Mouse (Mus musculus): ENCODE results near the gene Adam23. TPM values are rescaled to one million over a fixed set of nuclear protein-coding genes. Genes with fewer than 3 reads are reported as not detected.

Adam23 gene
- polyA plus RNA-seq, 1 experiment from 2014 or later, result 3.1 TPM

DNA sequence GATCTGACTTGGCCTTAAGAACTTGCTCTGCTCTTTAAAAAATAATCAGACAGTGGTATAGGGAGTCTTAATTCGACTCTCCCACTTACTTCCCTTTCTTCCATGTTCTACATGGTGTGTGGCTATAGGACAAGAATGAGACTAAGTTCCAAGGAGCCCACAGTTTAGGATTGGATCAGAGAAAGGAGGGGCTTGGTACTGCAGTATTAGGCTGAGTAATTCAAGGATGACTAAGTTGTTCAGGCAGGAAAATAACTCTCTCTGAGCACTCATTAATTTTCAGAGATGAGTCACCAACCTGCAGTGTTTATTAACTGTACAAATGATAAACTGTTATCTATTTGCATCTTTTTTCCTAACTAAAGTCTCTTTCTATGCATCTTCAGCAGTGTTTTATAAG lies 45.3 kb downstream of the Adam23 start:
- 67% methylated on average over 1 of the region's 1 CpGs for WGBS

GRCm38 (mm10) chr1:63493325-63493724 lies 47.6 kb downstream of the Adam23 start:
- WGBS, result 87% methylated on average over 5 of the region's 5 CpGs
- Histone ChIP-seq H3K27me3 (ENCODE audit: low read depth, poor library complexity, severe bottlenecking) (no peaks in the 10 kb centered on the region), H3K27ac (no peak overlapping the region), H3K9me3 (replicated peaks) (no peaks in the 10 kb centered on the region), H3K4me1 (peaks cover 5% of the 10 kb centered on the region), H3K36me3 (no peaks in the 10 kb centered on the region), H3K4me3 (no peak overlapping the region)
- no peak for DNase-seq (ENCODE audit: low spot score)

More for the DNA sequence above, 45.3 kb downstream of the Adam23 start:
- no peaks in the 10 kb centered on the region for H3K27me3 ChIP-seq (ENCODE audit: low read depth, poor library complexity, severe bottlenecking)
- H3K36me3 ChIP-seq, result no peaks in the 10 kb centered on the region
- peaks cover 5% of the 10 kb centered on the region for H3K4me1 ChIP-seq
- no peak overlapping the region for H3K4me3 ChIP-seq
- DNase-seq (ENCODE audit: low spot score), result no peak
- no peak overlapping the region for H3K27ac ChIP-seq
- H3K9me3 ChIP-seq (replicated peaks), result no peaks in the 10 kb centered on the region

DNA sequence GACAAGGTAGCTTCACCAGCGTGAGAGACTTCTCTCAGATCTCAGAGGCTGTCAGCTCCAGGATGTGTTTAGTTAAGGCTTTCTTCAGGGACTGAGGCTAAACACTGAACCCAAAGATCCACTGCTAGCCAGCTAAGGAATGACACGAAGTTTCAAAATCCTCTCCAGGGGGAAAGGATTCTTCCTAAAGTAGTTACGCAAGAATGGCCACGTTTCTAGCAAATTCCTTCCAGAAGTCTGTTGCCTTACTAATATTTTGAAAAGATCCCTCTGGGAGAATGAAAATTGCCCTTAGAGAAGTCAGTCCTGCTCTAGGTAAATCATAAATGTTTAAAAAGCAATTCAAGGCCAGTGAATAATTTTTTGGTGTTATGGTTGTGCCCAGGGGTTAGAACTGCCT lies 61.7 kb downstream of the Adam23 start:
- H3K36me3 ChIP-seq, result no peaks in the 10 kb centered on the region
- no peaks in the 10 kb centered on the region for H3K9me3 ChIP-seq (replicated peaks)
- H3K4me3 ChIP-seq, result no peak overlapping the region
- no peak overlapping the region for H3K27ac ChIP-seq
- H3K27me3 ChIP-seq (ENCODE audit: low read depth, poor library complexity, severe bottlenecking), result no peaks in the 10 kb centered on the region
- DNase-seq (ENCODE audit: low spot score), result no peak
- 85% methylated on average over 4 of the region's 4 CpGs for WGBS
- no peaks in the 10 kb centered on the region for H3K4me1 ChIP-seq

DNA sequence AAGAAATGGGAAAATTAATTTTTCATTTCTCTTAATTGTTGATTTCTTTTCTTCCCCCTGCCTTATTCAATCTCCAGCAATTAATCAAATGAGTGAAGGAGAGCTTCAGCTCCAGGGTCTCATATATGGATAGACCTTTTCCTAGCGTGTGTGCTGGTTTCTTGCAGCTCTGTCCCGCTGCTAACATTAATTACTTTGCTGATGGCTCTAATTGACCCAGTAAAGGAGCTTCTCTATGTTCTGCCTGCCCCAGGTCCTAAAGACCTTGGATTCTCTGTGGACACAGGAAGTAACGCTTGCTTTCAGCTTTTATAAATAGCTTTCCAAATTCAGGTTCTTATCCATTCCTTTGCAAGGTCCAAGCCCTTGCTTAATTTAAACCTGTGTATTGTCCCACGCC lies 63.1 kb downstream of the Adam23 start:
- H3K27ac ChIP-seq, result no peak overlapping the region
- 67% methylated on average over 4 of the region's 4 CpGs for WGBS

DNA sequence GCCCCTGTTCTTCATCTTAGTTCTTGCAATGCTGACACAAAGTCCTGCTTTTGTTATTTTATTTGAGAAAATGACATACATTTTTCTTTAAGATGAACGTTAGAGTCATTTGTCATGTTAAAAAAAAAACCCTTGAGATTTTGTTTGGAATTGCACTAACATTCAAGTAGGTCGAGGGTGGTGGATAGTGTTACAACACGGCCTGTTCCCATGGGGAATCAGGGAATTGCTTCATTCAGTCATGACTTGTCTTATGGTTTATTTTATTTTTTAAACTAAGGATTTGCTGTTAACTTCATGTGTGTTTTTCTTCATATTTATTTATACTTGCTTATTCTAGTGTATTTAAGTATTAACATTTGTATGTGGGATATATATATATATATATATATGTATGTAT lies 65.7 kb downstream of the Adam23 start:
- no peak for DNase-seq (ENCODE audit: low spot score)
- no peak overlapping the region for H3K4me3 ChIP-seq

More for the DNA sequence above, 63.1 kb downstream of the Adam23 start:
- Histone ChIP-seq H3K27me3 (ENCODE audit: low read depth, poor library complexity, severe bottlenecking) (no peaks in the 10 kb centered on the region), H3K4me1 (no peaks in the 10 kb centered on the region), H3K36me3 (no peaks in the 10 kb centered on the region), H3K9me3 (replicated peaks) (no peaks in the 10 kb centered on the region), H3K4me3 (no peak overlapping the region)
- DNase-seq (ENCODE audit: low spot score), result no peak

GRCm38 (mm10) chr1:63517800-63518199 lies 72.1 kb downstream of the Adam23 start:
- no peak overlapping the region for H3K4me3 ChIP-seq
- WGBS, result 93% methylated on average over 11 of the region's 11 CpGs
- DNase-seq (ENCODE audit: low spot score), result no peak
- H3K9me3 ChIP-seq (replicated peaks), result no peaks in the 10 kb centered on the region
- no peaks in the 10 kb centered on the region for H3K27me3 ChIP-seq (ENCODE audit: low read depth, poor library complexity, severe bottlenecking)
- H3K27ac ChIP-seq, result no peak overlapping the region
- H3K36me3 ChIP-seq, result no peaks in the 10 kb centered on the region
- no peaks in the 10 kb centered on the region for H3K4me1 ChIP-seq

More for the DNA sequence above, 65.7 kb downstream of the Adam23 start:
- H3K27ac ChIP-seq, result no peak overlapping the region
- no peaks in the 10 kb centered on the region for H3K27me3 ChIP-seq (ENCODE audit: low read depth, poor library complexity, severe bottlenecking)
- H3K9me3 ChIP-seq (replicated peaks), result no peaks in the 10 kb centered on the region
- no peaks in the 10 kb centered on the region for H3K4me1 ChIP-seq
- 81% methylated on average over 3 of the region's 3 CpGs for WGBS
- H3K36me3 ChIP-seq, result no peaks in the 10 kb centered on the region

GRCm38 (mm10) chr1:63518814-63519213 lies 73.1 kb downstream of the Adam23 start:
- 74% methylated on average over 5 of the region's 5 CpGs for WGBS
- no peaks in the 10 kb centered on the region for H3K4me1 ChIP-seq
- DNase-seq (ENCODE audit: low spot score), result no peak

GRCm38 (mm10) chr1:63529901-63530300 lies 84.2 kb downstream of the Adam23 start:
- Histone ChIP-seq H3K4me3 (no peak overlapping the region), H3K9me3 (replicated peaks) (no peaks in the 10 kb centered on the region), H3K27ac (no peak overlapping the region), H3K27me3 (ENCODE audit: low read depth, poor library complexity, severe bottlenecking) (no peaks in the 10 kb centered on the region), H3K4me1 (0 out of 2 replicates have a peak, but pooled peaks cover 3% of the 10 kb centered on the region), H3K36me3 (no peaks in the 10 kb centered on the region)
- DNase-seq (ENCODE audit: low spot score), result no peak
- WGBS, result 87% methylated on average over 9 of the region's 9 CpGs

More at GRCm38 (mm10) chr1:63518814-63519213, 73.1 kb downstream of the Adam23 start:
- Histone ChIP-seq H3K36me3 (no peaks in the 10 kb centered on the region), H3K27me3 (ENCODE audit: low read depth, poor library complexity, severe bottlenecking) (no peaks in the 10 kb centered on the region), H3K27ac (no peak overlapping the region), H3K9me3 (replicated peaks) (no peaks in the 10 kb centered on the region), H3K4me3 (no peak overlapping the region)

- WGBS, result 74% methylated on average over 6 of the region's 6 CpGs
- Histone ChIP-seq H3K9me3 (replicated peaks) (no peaks in the 10 kb centered on the region), H3K4me3 (no peak overlapping the region), H3K4me1 (0 out of 2 replicates have a peak, but pooled peaks cover 3% of the 10 kb centered on the region), H3K27ac (no peak overlapping the region), H3K36me3 (no peaks in the 10 kb centered on the region), H3K27me3 (ENCODE audit: low read depth, poor library complexity, severe bottlenecking) (no peaks in the 10 kb centered on the region)
- no peak for DNase-seq (ENCODE audit: low spot score)
Observed at GRCm38 (mm10) chr1:63534271-63534827, 88.7 kb downstream of the Adam23 start.

GRCm38 (mm10) chr1:63539884-63540613 lies 94.4 kb downstream of the Adam23 start:
- Histone ChIP-seq H3K36me3 (no peaks in the 10 kb centered on the region), H3K4me1 (0 out of 2 replicates have a peak, but pooled peaks cover 3% of the 10 kb centered on the region), H3K27ac (no peak overlapping the region), H3K27me3 (ENCODE audit: low read depth, poor library complexity, severe bottlenecking) (no peaks in the 10 kb centered on the region), H3K4me3 (no peak overlapping the region), H3K9me3 (replicated peaks) (no peaks in the 10 kb centered on the region)
- 74% methylated on average over 14 of the region's 14 CpGs for WGBS
- no peak for DNase-seq (ENCODE audit: low spot score)

DNA sequence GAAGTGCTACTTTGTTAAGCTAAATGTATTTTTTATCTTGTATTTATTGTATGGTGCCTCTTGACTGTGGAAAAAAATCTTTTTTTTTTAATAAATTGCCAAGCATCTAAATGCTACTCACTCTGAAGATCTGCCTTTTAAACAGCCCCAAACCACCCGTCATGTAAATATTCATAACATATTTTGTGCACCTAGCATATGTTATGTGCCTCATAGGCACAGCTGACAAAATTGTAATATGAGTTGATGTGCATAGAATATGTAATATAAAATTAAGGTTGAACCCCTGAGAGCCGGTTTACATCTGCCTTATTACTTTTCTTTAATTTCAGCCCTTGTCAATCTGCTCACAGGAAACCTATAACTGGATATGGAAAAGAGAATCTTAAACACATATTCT lies 98.4 kb downstream of the Adam23 start:
- Histone ChIP-seq H3K4me3 (no peak overlapping the region), H3K9me3 (replicated peaks) (no peaks in the 10 kb centered on the region), H3K4me1 (0 out of 2 replicates have a peak, but pooled peaks cover 5% of the 10 kb centered on the region), H3K27me3 (ENCODE audit: low read depth, poor library complexity, severe bottlenecking) (no peaks in the 10 kb centered on the region), H3K27ac (no peak overlapping the region), H3K36me3 (no peaks in the 10 kb centered on the region)
- 92% methylated on average over 2 of the region's 2 CpGs for WGBS
- DNase-seq (ENCODE audit: low spot score), result no peak

DNA sequence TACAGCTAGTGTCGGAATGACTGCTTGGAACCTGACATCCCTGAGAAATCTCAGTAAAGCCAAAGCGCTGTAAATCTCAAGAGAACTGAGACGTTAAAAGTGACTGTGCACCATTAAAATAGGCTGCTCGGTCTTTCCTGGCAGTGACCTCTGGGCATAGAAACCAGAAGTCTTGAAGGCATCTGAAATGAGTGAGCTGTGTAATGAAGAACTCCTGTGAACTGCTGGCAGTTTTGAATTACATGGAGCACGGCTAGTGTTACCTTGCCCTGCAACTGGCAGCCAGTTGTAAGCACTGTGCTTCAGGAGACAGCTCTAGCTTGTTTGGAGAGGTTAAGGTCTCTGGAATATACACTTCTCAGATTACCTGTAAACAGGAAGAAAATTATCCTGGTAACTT lies 107.3 kb downstream of the Adam23 start:
- no peaks in the 10 kb centered on the region for H3K27me3 ChIP-seq (ENCODE audit: low read depth, poor library complexity, severe bottlenecking)
- H3K36me3 ChIP-seq, result no peaks in the 10 kb centered on the region
- DNase-seq (ENCODE audit: low spot score), result peak; percentile 44
- peak overlapping the region; percentile 34; the same call in 1 of the 2 replicates for H3K27ac ChIP-seq
- H3K4me3 ChIP-seq, result no peak overlapping the region
- no peaks in the 10 kb centered on the region for H3K9me3 ChIP-seq (replicated peaks)
- WGBS, result 12% methylated on average over 5 of the region's 5 CpGs
- peaks cover 32% of the 10 kb centered on the region for H3K4me1 ChIP-seq

DNA sequence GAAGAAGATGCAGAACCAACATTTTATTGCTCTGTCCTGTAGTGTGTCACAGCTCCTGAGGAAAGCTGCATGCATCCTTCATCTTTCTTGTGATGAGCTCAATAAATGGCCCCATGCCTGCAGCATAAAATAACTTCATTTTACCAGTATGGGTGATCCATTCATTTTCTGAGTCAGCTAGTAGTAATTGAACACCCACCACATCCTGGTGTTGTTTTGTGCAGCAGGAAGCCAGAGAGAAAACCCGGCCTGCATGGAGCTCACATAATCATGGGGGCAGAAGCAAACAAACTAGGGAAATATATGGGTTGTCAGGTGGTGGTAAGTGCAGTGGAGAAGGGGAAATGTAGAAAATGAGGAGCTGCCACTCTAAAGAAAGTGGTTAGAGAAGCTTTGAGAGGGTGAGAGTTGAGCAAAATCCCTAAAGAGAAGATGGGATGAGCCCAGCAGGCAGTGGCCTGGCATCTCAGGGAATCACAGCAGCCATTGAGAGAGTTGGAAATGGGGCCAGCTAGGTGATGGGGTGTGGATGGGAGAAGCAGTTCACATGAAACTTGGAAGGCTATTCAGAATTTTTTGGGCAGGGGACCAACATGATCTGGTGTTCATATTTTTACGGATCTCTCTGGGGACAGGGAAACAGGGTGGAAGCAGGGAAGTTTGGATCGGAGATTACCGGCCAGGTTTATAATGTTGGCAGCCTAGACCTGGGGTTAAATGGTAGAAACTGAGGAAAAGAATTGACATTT lies 116.3 kb downstream of the Adam23 start:
- no peaks in the 10 kb centered on the region for H3K9me3 ChIP-seq (replicated peaks)
- WGBS, result 85% methylated on average over 4 of the region's 4 CpGs
- H3K27me3 ChIP-seq (ENCODE audit: low read depth, poor library complexity, severe bottlenecking), result no peaks in the 10 kb centered on the region
- no peak for DNase-seq (ENCODE audit: low spot score)
- no peak overlapping the region for H3K4me3 ChIP-seq
- peaks cover 14% of the 10 kb centered on the region; the same call in 1 of the 2 replicates for H3K4me1 ChIP-seq
- no peaks in the 10 kb centered on the region for H3K36me3 ChIP-seq
- 0 out of 2 replicates have a peak overlapping the region, but pooled peaks have one; percentile 20 for H3K27ac ChIP-seq
